Mouse (Mus musculus) megakaryocyte-erythroid progenitor cell, adult 5-6 weeks (primary cell): ENCODE measurements around the gene Exosc5. TPM values are rescaled to one million over a fixed set of nuclear protein-coding genes. Genes with fewer than 3 reads are reported as not detected.
A peak's percentile ranks its signal among the peaks of the same experiment; 100 is the strongest.

ENCODE experiments used
- ATAC-seq: replicated peaks from 2 replicates; pipeline ENCODE4 v1.8.0; 2016; ENCODE audit warnings: mild to moderate bottlenecking, inconsistent platforms; ENCODE audit not compliant: severe bottlenecking, poor library complexity, low FRiP score, low TSS enrichment
- total RNA-seq, 2 experiments: library from RNA; stranded (forward) in 1 of 2; stranded (reverse) in 1 of 2; fragments of 200-1000, 215-1000 nt in 1 of 2; fragments of >200 nt in 1 of 2; fragmentation: Nextera tagmentation in 1 of 2; gene quantifications; 2 replicates each; pipeline ENCODE4 v1.2.3; 2014 to 2017

Gene Exosc5
- total RNA-seq (2014; fragmentation: Nextera tagmentation) (69.2 and 123 TPM in 2 replicates), total RNA-seq (2017) (34.9 and 43.9 TPM in 2 replicates)

- ATAC-seq: peak; percentile 93
Observed at GRCm38 (mm10) chr7:25658657-25659472, at the start of gene Exosc5, which contains the start of gene Bckdha. Exosc5 (plus strand) TSS chr7:25659164. Bckdha (minus strand) TSS chr7:25658981.

DNA sequence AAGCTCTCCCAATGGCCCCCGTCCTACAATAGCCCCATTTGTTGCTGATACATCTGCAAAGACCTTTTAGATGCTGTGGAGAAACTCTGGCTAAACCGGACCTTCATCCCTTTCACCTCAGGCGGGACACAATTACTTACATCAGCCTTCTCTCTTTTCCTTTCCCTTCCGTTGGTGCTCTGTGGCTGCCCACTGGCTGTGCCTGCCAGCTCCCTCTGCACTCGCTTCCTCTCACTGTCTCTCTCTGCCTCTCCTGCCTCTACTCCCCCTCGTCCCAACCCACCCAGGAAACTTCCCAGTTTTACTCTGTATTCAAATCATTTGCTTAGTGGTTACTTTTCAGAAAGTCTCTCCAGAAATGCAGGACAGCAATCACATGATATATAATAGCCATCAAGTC lies 48.9 kb upstream of the Exosc5 start:
- no peak for ATAC-seq

DNA sequence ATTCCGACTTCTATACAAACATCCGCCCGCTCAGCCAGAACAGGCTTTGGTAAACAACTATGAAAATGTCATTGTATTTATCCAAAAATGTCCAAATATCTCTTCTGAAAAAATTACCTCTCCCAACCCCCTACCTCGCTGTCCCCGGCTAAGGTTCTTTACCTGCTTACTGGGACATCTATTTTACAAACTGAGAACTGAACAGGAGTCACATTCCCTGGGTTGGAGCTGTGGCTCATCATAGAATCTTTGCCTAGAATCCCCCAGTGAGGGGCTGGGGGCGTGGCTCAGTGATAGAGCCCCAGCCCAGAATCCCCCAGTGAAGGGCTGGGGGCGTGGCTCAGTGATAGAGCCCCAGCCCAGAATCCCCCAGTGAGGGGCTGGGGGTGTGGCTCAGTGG lies 47.5 kb upstream of the Exosc5 start:
- ATAC-seq: no peak

- no peak for ATAC-seq
Observed at GRCm38 (mm10) chr7:25614086-25614485, 44.9 kb upstream of the Exosc5 start.

DNA sequence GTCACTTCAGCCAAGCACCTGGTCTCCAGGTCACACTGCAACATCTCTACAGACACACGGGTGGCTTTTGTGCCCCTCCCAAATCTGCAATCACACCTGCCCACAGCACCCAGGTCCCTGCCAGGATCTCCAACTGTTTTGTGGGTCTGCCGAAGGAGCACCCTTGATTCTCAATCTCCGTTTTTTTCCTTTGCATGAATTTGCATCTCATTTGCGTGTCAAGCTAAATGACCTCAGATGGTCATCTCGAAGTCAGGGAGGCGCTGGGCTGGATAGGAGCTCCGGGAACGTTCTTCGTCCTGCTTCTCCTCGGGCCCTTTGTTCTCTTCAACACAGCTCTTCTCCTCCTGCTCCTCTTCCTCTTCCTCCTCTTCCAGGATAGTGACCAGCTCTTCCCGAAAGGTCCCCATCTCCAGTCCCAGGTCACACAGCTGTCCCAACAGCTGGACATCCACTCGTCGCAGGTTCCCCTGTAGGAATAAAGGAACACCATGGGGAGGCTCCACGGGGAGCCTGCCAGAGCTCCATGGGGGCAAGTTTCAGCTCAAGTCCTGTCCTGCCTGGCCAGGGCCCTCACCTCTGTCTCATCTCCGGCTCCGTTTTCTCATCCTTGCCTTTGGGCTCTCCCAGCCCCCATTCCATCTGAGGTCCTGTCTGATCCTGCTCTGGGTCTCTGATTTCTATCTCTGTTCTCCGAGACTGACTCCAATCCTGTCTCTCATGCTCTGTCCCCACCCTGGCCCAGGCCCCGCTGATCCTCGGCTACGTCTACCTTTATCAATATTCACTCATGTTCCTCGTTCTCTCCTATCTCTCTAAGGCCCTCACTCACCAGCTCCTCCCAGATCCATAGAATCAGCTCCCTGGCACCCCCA lies 43.9 kb upstream of the Exosc5 start:
- no peak for ATAC-seq

DNA sequence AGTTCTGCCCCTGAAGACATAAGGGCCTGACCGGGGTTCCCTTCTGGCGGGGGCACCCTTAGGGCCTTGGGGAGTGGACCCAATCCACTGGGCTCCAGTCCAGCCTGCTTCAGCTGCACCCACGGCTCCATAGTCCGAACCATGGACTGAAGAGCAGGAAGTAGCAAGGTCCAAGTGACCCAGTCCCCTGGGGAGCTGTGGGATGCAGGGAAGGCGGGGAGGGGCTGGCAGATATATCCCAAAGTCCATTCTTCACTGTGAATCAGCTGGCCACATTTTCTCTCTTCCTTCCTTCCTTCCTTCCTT lies 43.3 kb upstream of the Exosc5 start, which contains the start of gene Erich4:
Gene Erich4 (minus strand): TSS at position 187 of the 306 bp plus-strand sequence.
- ATAC-seq: no peak

DNA sequence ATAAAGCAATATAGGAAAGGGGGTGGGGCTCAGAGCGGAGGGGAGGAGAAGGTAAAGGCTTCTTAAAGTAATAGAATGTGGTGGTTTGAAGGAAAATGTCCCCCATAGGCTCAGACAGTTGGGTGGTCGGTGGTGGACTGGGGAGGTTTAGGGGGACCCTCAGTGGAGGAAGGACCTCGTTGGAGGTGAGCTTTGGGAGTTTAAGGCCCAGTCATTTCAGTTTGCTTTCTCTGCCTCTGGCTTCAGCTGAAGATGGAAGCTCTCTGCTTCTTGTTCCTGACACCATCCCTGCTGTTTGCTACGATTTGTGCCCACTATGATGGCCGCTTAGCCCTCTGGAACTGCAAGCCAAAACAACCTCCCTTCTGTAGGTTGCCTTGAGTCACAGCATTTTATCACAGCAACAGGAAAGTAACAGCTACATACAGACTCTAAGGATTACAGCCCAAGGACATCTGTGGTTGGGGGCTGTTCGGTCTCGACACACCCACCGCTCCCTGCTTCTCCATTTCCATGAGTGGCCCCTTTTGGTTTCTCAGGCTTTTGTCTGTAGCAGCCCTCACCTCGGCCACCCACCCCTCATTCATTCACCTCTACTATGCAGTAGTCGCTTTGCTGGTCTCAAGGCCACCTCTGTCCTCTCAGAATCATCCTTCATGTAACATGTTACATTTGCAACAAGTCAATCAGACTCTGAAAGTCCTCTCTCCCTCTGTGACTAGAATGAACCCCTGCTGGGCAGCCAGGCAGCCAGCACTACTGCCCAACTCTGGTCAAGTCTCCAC lies 41.4 kb upstream of the Exosc5 start:
- ATAC-seq: no peak

GRCm38 (mm10) chr7:25618865-25619721 lies 39.9 kb upstream of the Exosc5 start, which contains the start of gene Dmac2:
Dmac2 (plus strand) TSS chr7:25619414.
- ATAC-seq: peak; percentile 96

- ATAC-seq: no peak
Observed at GRCm38 (mm10) chr7:25619722-25619991, 39.3 kb upstream of the Exosc5 start.

- ATAC-seq: no peak
Observed at GRCm38 (mm10) chr7:25620101-25620500, 38.9 kb upstream of the Exosc5 start.

DNA sequence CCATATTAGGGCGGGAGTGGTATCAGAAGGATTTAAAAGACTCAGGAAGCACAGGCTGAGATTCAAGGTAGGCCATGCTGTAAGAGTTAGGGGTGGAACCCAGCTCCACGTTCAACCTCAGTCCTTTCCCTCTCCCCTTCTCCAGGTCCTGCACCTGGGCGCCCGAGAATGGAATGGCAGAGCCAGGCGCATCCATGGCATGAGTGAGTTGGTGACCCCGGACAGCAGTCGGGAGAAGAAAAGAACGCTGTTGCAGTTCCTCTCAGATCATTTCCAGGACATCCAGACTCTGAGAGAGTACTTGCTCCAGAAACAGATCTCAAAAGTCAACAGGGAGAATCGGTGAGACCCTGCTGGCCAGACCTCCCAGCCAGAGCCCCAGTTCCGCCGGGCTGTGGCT lies 38.2 kb upstream of the Exosc5 start:
- ATAC-seq: no peak

- no peak for ATAC-seq
Observed at GRCm38 (mm10) chr7:25623857-25624370, 35.0 kb upstream of the Exosc5 start.

DNA sequence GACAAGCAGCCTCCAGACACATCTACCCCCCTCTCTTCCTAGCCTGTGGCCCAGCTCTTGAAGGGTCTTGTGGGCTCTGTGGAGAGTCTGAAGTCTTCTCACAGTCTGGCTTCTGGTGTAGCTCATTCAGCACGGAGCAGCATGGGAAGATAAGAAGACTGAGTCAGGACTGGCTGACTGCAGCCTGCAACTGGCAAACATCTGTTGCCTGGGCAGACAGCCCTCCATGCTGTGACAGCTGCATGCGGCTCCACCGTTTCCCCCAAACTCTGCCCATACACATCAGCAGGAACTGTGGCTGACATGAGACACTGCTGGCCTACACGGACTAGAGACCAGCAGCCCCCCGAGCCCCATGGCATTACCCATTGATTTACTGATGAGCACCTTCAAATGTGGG lies 34.1 kb upstream of the Exosc5 start:
- ATAC-seq: no peak

GRCm38 (mm10) chr7:25625594-25626250 lies 33.2 kb upstream of the Exosc5 start:
- ATAC-seq: peak; percentile 15; the same call in 1 of the 2 replicates

- peak; percentile 41; the same call in 1 of the 2 replicates for ATAC-seq
Observed at GRCm38 (mm10) chr7:25626509-25627430, 32.2 kb upstream of the Exosc5 start, which contains the start of gene B3gnt8. B3gnt8 (plus strand) TSS chr7:25626654.

GRCm38 (mm10) chr7:25627431-25628322 lies 31.3 kb upstream of the Exosc5 start:
- ATAC-seq: peak; percentile 57
